Mouse (Mus musculus): ENCODE results near the gene Vangl1.

DNA sequence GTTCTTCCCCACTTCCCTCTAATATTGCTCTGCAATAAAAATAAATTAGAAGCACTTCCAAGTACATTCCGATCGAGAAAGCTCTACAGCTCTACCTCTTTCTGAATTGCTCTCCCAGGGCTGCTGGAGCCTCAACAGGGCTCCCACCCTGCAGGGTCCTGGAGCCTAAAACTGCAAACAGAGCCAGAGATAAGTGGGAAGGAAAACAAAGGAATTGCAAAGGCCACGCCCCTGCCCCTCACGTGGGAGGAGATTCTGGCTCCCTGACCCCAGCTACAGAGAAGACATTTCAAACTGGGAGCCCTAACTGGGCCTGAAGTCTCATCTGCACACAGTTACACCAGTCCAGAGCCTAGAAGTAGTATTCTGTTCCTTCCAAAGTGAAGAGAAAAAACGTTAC is 6.7 kb downstream of the Vangl1 start:
- no peak for TF ChIP-seq CTCF (IDR thresholded peaks at IDR 0.05; ENCODE audit: borderline replicate concordance, control insufficient read depth, extremely low read depth, insufficient read depth, low read length, poor library complexity)
- TF ChIP-seq POLR2A (IDR thresholded peaks at IDR 0.05; ENCODE audit: control insufficient read depth, extremely low read depth, insufficient read depth, low read length, poor library complexity), result no peak
